In genomic region chr6:91960028-91960811, GRCm38 (mm10) we compare ENCODE assay signal across 9 mouse cellular contexts. TPM values are rescaled to one million over a fixed set of nuclear protein-coding genes. Genes with fewer than 3 reads are reported as not detected.
DNase-seq lines count a peak whose midpoint lies in the region; ATAC-seq lines count a peak whose summit lies in the region.
"Had no signal": no experiment of that assay in that cellular context is flagged by ENCODE, and none has a peak within 500 bp of the region (broad histone marks: within the 10 kb centered on the region; RNA-seq: fewer than 3 reads in every experiment).

No protein-coding gene starts in this region.

- no peaks in the 10 kb centered on the region for H3K9me3 ChIP-seq in liver, embryonic 16.5 days (replicated peaks; ENCODE audit: control insufficient read depth, low read length)

- peak; percentile 22 for DNase-seq in urinary bladder, postnatal 14 days (ENCODE audit: low spot score)
- no peak for DNase-seq in urinary bladder, postnatal 4 days (ENCODE audit: low spot score in 2 of 2)
- DNase-seq in heart, postnatal 4 days = peak; percentile 56
- no peak for DNase-seq in retina, postnatal 1 day
- no peak for DNase-seq in layer of hippocampus, adult 9-11 months

- H3K9ac ChIP-seq in liver, embryonic 16.5 days (ENCODE audit: low read depth, low read length) = no peak overlapping the region

- no peak overlapping the region for H3K27ac ChIP-seq in liver, embryonic 16.5 days (ENCODE audit: low read length)

- H3K27me3 ChIP-seq in liver, embryonic 16.5 days (ENCODE audit: control insufficient read depth, insufficient read depth, low read depth, low read length) = no peaks in the 10 kb centered on the region

- no peak overlapping the region for H3K4me3 ChIP-seq in liver, embryonic 16.5 days (ENCODE audit: low read depth, low read length)

- no peaks in the 10 kb centered on the region for H3K4me1 ChIP-seq in liver, embryonic 16.5 days (ENCODE audit: control insufficient read depth, low read depth, low read length)

- H3K4me2 ChIP-seq in liver, embryonic 16.5 days (ENCODE audit: low read depth, low read length) = no peak overlapping the region

- 23% methylated on average over 8 of the region's 8 CpGs for WGBS in liver, embryonic 16.5 days (ENCODE audit: insufficient replicate concordance)

- no peaks in the 10 kb centered on the region for H3K36me3 ChIP-seq in liver, embryonic 16.5 days (ENCODE audit: control insufficient read depth, insufficient read depth)

- ATAC-seq in liver, embryonic 16.5 days (ENCODE audit: low read depth) = peak; percentile 47
- no peak for ATAC-seq in megakaryocyte, adult 5-6 weeks (ENCODE audit: poor library complexity, severe bottlenecking)
- no peak for ATAC-seq in megakaryocyte-erythroid progenitor cell, adult 5-6 weeks (replicated peaks; ENCODE audit: low FRiP score, low TSS enrichment, poor library complexity, severe bottlenecking)

RNA-seq across cellular contexts. Expression of gene Fgd5, which starts 18.5 kb away (rescaled TPM):
- total RNA-seq in heart, postnatal 4 days (2021) = 10 to 100 TPM; 24.8 to 26.4 TPM
- 2.5 and 2.7 TPM in 2 replicates for polyA plus RNA-seq in liver, embryonic 16.5 days (2015; fragmentation: Nextera tagmentation; extraction: Ambion mirVana)
- not detected in 2 replicates for total RNA-seq in megakaryocyte, adult 5-6 weeks (2015)
- total RNA-seq in megakaryocyte, adult 5-6 weeks (2017) = not detected in 2 replicates
- not detected in 2 replicates for total RNA-seq in megakaryocyte-erythroid progenitor cell, adult 5-6 weeks (2014; fragmentation: Nextera tagmentation)
- total RNA-seq in megakaryocyte-erythroid progenitor cell, adult 5-6 weeks (2017) = 0.34 TPM in 1 of 2 replicates, not detected in the other
- total RNA-seq: MEL had no signal

RNA-seq across cellular contexts. Expression of gene 4930590J08Rik, which starts 57.6 kb away (rescaled TPM):
- under 1 TPM; 0.50 to 0.60 TPM for total RNA-seq in heart, postnatal 4 days (2021)
- polyA plus RNA-seq in liver, embryonic 16.5 days (2015; fragmentation: Nextera tagmentation; extraction: Ambion mirVana) = 0.06 TPM in 1 of 2 replicates, not detected in the other
- total RNA-seq in megakaryocyte, adult 5-6 weeks (2015) = 1.1 TPM in 2 replicates
- 0.15 and 0.53 TPM in 2 replicates for total RNA-seq in megakaryocyte, adult 5-6 weeks (2017)
- 0.25 and 2.5 TPM in 2 replicates for total RNA-seq in megakaryocyte-erythroid progenitor cell, adult 5-6 weeks (2014; fragmentation: Nextera tagmentation)
- total RNA-seq in megakaryocyte-erythroid progenitor cell, adult 5-6 weeks (2017) = 2.7 TPM in 1 of 2 replicates, not detected in the other

Comparison
In these comparisons a context has a peak if more than half of its experiments do, and no peak if none do; other contexts are left out.
1. DNase-seq: peak in urinary bladder, postnatal 14 days (single experiment) and heart, postnatal 4 days (single experiment); none in urinary bladder, postnatal 4 days (0 of 2), retina, postnatal 1 day (single experiment) and layer of hippocampus, adult 9-11 months (single experiment).
2. RNA of gene Fgd5, which starts 18.5 kb away (total RNA-seq): 24.8 to 26.4 TPM in heart, postnatal 4 days; not detected in megakaryocyte, adult 5-6 weeks and 0.34 TPM in megakaryocyte-erythroid progenitor cell, adult 5-6 weeks; every median in the first group is over 10 times any median in the second.